Mouse (Mus musculus) cerebellum, adult 2 months (tissue): ENCODE results near the gene Krtdap.

Experiments used
- CTCF ChIP-seq: fragments of 200-500 bp; IDR thresholded peaks from 2 replicates; pipeline ENCODE4 v1.5.1; 2011; ENCODE audit warnings: low read depth, mild to moderate bottlenecking, control low read depth, low read length, moderate library complexity, borderline replicate concordance; ENCODE audit not compliant: insufficient read depth
- POLR2A ChIP-seq: fragments of 200-500 bp; IDR thresholded peaks from 2 replicates; pipeline ENCODE4 v1.6.1; 2011; ENCODE audit warnings: low read length, control low read depth, borderline replicate concordance; ENCODE audit not compliant: insufficient read depth

- TF ChIP-seq POLR2A (no peak), CTCF (no peak)
Observed at GRCm38 (mm10) chr7:30824306-30824705, 36.6 kb downstream of the Krtdap start.
